Mouse (Mus musculus) embryonic facial prominence, embryonic 12.5 days (tissue): ENCODE measurements at regions not wholly inside any gene's neighbourhood (a gene's known extent, or its start where the extent isn't known, plus 50 kb on each side); places are given as distances from the start of the nearest gene placed in this dataset.

Experiments used
- ATAC-seq: fragments of 200-750 bp; cut with Nextera tagmentation; 2 replicates; pipeline ENCODE4 v1.8.0; 2017; ENCODE audit not compliant: insufficient number of reproducible peaks, insufficient read depth, low FRiP score, low TSS enrichment
- H3K27ac ChIP-seq: fragments of 300-500 bp; sonication (generic); 2 replicates; pipeline ENCODE4 v1.5.1; 2016; ENCODE audit warnings: mild to moderate bottlenecking
- H3K27me3 ChIP-seq: fragments of 300-500 bp; sonication (generic); 2 replicates; pipeline ENCODE4 v1.6.1; 2016; ENCODE audit warnings: mild to moderate bottlenecking, moderate library complexity
- H3K36me3 ChIP-seq: fragments of 300-500 bp; sonication (generic); 2 replicates; pipeline ENCODE4 v1.6.1; 2016; ENCODE audit warnings: mild to moderate bottlenecking
- H3K4me1 ChIP-seq: fragments of 300-500 bp; sonication (generic); 2 replicates; pipeline ENCODE4 v1.6.1; 2016
- H3K4me2 ChIP-seq: fragments of 300-500 bp; sonication (generic); replicated peaks from 2 replicates; pipeline ENCODE4 v1.6.1; 2016; ENCODE audit warnings: mild to moderate bottlenecking, moderate library complexity
- H3K4me3 ChIP-seq: fragments of 300-500 bp; sonication (generic); 2 replicates; pipeline ENCODE4 v1.5.1; 2016; ENCODE audit warnings: mild to moderate bottlenecking
- H3K9ac ChIP-seq: fragments of 300-500 bp; sonication (generic); 2 replicates; pipeline ENCODE4 v1.6.1; 2016; ENCODE audit warnings: mild to moderate bottlenecking, moderate library complexity
- H3K9me3 ChIP-seq: fragments of 300-500 bp; sonication (generic); 2 replicates; pipeline ENCODE4 v1.6.1; 2016; ENCODE audit warnings: mild to moderate bottlenecking, moderate library complexity
- WGBS: fragments of 180-500 bp; shearing (Covaris S2); methylation state at CpG from one replicate; pipeline ENCODE4 v1.1.7; 2016; 5-methylcytosine and 5-hydroxymethylcytosine counted together

DNA sequence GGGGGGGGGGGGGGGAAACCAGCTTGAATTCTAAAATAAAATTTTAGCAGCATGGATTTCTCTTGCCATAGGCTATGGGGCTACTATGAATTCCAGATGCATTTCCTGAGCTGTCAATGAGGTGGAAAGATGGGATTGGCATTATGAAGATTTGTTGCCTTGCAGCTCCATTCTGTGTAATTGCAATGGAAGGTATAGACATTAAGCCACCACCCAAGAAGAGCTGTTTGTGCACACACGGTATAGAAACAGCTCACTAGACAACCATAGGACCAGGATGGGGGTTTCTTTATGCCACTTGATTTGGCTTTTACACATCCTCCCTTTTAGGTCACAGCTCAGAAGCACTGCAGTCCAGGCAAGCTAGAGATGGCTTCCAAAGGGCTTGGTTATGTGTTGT lies 247.8 kb downstream of the Satb1 start:
- H3K9me3 ChIP-seq: no peaks in the 10 kb centered on the region
- ATAC-seq: no peak
- no peak overlapping the region for H3K27ac ChIP-seq
- H3K4me1 ChIP-seq: no peaks in the 10 kb centered on the region
- no peak overlapping the region for H3K9ac ChIP-seq
- H3K4me2 ChIP-seq: no peak overlapping the region
- WGBS: 66% methylated on average over 1 of the region's 1 CpGs
- no peaks in the 10 kb centered on the region for H3K36me3 ChIP-seq
- H3K27me3 ChIP-seq: no peaks in the 10 kb centered on the region
- H3K4me3 ChIP-seq: no peak overlapping the region

DNA sequence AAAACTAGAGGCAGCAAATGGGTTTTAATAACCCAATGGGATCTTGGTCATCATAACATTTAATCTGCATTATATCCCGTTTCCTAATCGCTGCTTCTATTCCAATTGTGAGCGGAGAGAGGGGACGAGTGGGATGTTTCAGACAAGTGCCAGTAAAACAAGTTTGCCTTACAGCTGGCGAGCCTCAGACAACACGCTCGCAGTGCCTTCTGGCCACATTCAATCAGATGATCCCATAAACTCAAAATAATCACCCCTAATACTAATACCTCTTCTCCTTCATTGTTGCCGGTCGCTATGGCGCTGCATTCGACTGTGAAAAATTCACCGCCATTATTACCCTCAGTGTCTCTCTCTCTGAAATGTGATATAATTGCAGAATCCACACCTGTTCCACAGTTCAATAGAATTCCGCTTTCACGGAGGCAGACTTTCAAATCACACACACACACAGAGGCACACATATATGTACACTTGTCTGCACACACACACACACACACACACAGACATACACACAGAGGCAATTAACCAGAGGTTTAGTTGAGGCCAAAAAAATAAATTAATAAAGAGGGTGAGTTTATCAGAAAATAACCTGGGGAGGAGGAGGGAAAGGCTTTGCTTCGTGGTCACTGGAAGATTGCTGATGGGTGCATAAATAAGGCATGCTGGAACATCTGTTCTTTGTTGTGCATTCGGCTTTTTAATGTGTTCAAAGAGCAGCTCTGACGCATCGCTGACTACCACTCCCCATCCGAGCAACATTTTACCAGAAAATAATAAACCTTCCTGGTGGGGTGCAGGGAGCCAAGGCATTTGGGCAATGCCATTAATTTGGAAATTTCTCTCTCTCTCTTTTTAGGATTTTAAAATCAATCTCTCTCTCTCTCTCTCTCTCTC lies 248.9 kb downstream of the Satb1 start:
- Histone ChIP-seq H3K9ac (no peak overlapping the region), H3K36me3 (no peaks in the 10 kb centered on the region), H3K4me1 (no peaks in the 10 kb centered on the region), H3K27ac (no peak overlapping the region), H3K9me3 (no peaks in the 10 kb centered on the region), H3K27me3 (no peaks in the 10 kb centered on the region), H3K4me3 (no peak overlapping the region), H3K4me2 (no peak overlapping the region)
- 70% methylated on average over 19 of the region's 19 CpGs for WGBS
- ATAC-seq: no peak

DNA sequence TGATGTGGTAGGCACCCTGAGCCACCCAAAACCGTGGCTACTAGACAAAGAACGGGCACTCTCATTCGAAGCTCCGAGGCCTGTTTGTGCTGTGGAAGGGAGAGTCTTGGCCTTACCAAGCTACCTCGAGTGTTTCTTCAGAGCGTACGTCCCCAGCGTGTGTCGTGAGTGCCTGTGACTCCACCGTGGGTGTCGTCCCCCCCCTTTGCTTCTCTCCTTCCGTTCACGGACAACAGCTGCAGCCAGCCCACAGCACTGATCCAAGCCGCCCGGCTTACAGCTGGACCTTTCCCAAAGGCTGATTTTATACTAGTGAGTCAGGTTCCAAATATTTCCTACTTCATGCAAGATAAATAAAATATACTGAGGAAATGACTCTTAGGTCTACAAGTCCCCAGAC lies 249.8 kb downstream of the Satb1 start:
- WGBS: 78% methylated on average over 15 of the region's 15 CpGs
- Histone ChIP-seq H3K9me3 (no peaks in the 10 kb centered on the region), H3K36me3 (no peaks in the 10 kb centered on the region), H3K9ac (no peak overlapping the region), H3K27me3 (no peaks in the 10 kb centered on the region), H3K4me2 (no peak overlapping the region), H3K27ac (no peak overlapping the region), H3K4me1 (no peaks in the 10 kb centered on the region), H3K4me3 (no peak overlapping the region)
- ATAC-seq: no peak

GRCm38 (mm10) chr17:51555854-51556253 lies 277.2 kb downstream of the Satb1 start:
- H3K4me2 ChIP-seq: no peak overlapping the region
- no peaks in the 10 kb centered on the region for H3K27me3 ChIP-seq
- H3K4me1 ChIP-seq: no peaks in the 10 kb centered on the region
- no peak overlapping the region for H3K4me3 ChIP-seq
- no peak overlapping the region for H3K27ac ChIP-seq
- WGBS: 82% methylated on average over 3 of the region's 3 CpGs
- H3K9ac ChIP-seq: no peak overlapping the region
- no peaks in the 10 kb centered on the region for H3K9me3 ChIP-seq
- no peaks in the 10 kb centered on the region for H3K36me3 ChIP-seq
- no peak for ATAC-seq

DNA sequence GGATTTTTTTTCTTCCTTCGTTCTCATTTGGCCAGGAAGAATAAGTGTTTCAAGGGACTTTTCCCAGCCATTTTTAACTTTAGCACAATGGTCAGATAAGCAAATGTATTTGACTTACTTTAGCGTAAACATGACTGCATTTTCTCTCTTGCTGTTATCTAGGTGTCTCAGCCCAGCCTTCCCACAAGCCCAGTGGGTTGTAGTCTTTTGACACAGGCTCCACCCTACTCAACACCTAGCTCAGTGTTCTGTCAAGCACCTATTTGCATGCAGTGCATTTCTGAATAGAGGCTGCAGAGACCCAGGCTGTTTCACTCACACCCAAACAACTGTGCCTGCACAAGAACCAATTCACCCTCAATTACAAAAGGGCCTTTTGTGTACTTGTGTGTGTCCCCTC lies 278.6 kb downstream of the Satb1 start:
- Histone ChIP-seq H3K27ac (no peak overlapping the region), H3K9ac (no peak overlapping the region), H3K4me3 (no peak overlapping the region), H3K4me1 (no peaks in the 10 kb centered on the region), H3K27me3 (no peaks in the 10 kb centered on the region), H3K4me2 (no peak overlapping the region), H3K36me3 (no peaks in the 10 kb centered on the region), H3K9me3 (no peaks in the 10 kb centered on the region)
- 82% methylated on average over 2 of the region's 2 CpGs for WGBS
- ATAC-seq: no peak

GRCm38 (mm10) chr17:51552277-51553015 lies 280.6 kb downstream of the Satb1 start:
- no peak overlapping the region for H3K9ac ChIP-seq
- no peaks in the 10 kb centered on the region for H3K36me3 ChIP-seq
- no peak for ATAC-seq
- H3K27ac ChIP-seq: no peak overlapping the region
- H3K4me3 ChIP-seq: no peak overlapping the region
- WGBS: 90% methylated on average over 5 of the region's 5 CpGs
- H3K27me3 ChIP-seq: no peaks in the 10 kb centered on the region
- no peak overlapping the region for H3K4me2 ChIP-seq
- no peaks in the 10 kb centered on the region for H3K9me3 ChIP-seq
- no peaks in the 10 kb centered on the region for H3K4me1 ChIP-seq

DNA sequence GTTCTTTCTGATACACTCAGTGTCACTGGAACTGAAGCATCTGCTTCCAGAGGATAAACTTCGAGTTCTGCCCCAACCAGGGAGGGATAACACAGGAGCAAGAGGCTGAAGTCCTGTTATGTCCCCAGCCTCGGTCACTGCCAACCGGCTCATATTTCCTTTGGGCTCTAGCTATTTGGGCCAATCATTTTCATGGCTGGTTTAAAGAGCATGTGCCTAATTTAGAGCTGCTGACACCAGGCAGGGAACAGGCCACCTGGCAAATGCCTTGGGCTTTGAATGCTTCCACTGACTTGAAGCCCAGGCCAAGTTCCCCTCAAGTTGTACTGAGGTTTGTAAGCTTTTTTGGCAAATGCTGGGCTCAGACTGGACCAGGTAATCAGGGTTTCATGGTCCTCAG lies 286.1 kb downstream of the Satb1 start:
- Histone ChIP-seq H3K27ac (no peak overlapping the region), H3K36me3 (no peaks in the 10 kb centered on the region), H3K4me2 (no peak overlapping the region), H3K9ac (no peak overlapping the region), H3K4me3 (no peak overlapping the region), H3K27me3 (no peaks in the 10 kb centered on the region), H3K4me1 (no peaks in the 10 kb centered on the region), H3K9me3 (no peaks in the 10 kb centered on the region)
- WGBS: 17% methylated on average over 3 of the region's 3 CpGs
- no peak for ATAC-seq

DNA sequence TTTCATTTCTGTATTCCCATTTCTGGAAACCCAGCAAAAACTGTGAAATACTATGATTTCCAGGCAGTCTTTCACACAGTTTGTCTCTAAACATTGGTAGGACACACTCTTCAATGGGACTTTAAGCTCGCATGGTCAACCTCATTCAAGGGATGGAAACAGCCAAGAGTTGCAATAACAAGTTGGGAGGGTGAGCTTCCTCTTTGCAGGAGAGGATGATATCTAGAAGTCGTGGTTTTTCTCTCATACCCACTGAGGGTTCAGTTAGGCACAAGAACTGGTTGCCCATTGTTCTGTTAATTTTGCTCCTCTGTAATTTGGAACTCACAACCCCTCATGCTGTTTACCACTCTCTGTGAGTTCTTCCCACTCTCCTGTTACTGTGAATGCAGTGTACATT lies 290.5 kb downstream of the Satb1 start:
- H3K4me3 ChIP-seq: no peak overlapping the region
- 77% methylated on average over 2 of the region's 2 CpGs for WGBS
- H3K36me3 ChIP-seq: no peaks in the 10 kb centered on the region
- no peak overlapping the region for H3K4me2 ChIP-seq
- H3K4me1 ChIP-seq: no peaks in the 10 kb centered on the region
- ATAC-seq: no peak
- no peaks in the 10 kb centered on the region for H3K27me3 ChIP-seq
- H3K9ac ChIP-seq: no peak overlapping the region
- H3K9me3 ChIP-seq: no peaks in the 10 kb centered on the region
- no peak overlapping the region for H3K27ac ChIP-seq

DNA sequence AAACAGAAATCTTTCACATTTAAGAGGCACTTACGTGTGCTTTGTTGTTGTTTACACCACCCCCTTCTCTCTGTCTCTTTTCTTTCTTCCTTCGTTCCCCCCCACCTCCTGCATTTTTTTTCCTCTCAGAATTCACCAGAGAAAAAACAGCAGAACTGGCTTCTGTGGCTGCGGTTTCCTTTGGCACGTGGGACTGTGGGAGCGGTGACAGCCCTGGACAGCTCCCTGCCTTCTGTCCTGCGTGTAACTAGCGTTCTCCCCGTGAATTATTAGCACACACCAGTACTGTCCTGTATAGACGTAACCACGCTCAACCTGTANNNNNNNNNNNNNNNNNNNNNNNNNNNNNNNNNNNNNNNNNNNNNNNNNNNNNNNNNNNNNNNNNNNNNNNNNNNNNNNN lies 298.4 kb downstream of the Satb1 start:
- H3K4me1 ChIP-seq: peaks cover 6% of the 10 kb centered on the region; the same call in 1 of the 2 replicates
- peak overlapping the region; percentile 22 for H3K4me3 ChIP-seq
- H3K27me3 ChIP-seq: no peaks in the 10 kb centered on the region
- ATAC-seq: no peak; the same call in 1 of the 2 replicates
- H3K27ac ChIP-seq: no peak overlapping the region
- no peaks in the 10 kb centered on the region for H3K9me3 ChIP-seq
- H3K9ac ChIP-seq: no peak overlapping the region
- WGBS: 12% methylated on average over 10 of the region's 10 CpGs
- H3K36me3 ChIP-seq: no peaks in the 10 kb centered on the region
- peak overlapping the region; percentile 45 for H3K4me2 ChIP-seq

DNA sequence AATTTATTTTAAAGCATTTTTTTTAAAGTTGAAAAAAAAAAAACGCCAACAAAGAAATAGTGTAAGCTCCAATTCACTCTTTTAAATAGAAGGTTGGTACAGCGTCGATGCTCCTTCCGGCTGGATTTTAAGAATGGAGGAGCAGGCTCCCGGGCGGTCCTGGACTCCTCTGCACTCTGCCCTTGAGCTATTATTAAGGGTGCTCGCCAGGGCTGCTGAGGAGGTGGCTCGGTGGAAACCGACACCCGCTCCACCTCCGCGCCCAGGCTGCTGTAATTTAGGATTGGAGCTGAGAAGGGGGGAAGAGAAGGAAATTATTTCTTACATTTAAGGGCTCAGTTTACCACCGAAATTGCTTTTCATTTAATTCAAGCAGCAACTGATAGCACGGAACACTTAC lies 298.8 kb downstream of the Satb1 start:
- H3K4me3 ChIP-seq: peak overlapping the region; percentile 22
- H3K9ac ChIP-seq: no peak overlapping the region

DNA sequence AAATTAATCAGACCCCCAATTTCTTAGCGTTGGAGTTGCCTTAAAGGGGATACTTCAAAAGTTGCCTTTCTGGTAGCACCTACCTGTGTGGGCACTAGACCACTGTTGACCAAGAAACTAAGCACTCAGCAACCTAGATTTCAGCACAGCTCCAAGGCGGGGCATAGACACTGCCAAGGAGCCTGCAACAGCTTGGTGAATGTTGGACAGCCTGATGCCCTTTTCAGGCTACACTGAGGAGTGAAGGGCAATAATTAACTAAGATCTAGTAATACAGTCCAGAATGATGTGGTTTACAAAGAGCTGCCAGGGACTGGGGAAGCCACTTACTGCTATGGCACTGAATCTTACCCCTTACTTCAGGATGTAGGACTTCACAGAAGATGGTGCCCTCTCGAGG lies 304.9 kb downstream of the Satb1 start:
- H3K27ac ChIP-seq: no peak overlapping the region
- no peak overlapping the region for H3K4me3 ChIP-seq
- no peak overlapping the region for H3K9ac ChIP-seq
- WGBS: 86% methylated on average over 3 of the region's 3 CpGs
- H3K4me1 ChIP-seq: peaks cover 5% of the 10 kb centered on the region; the same call in 1 of the 2 replicates
- H3K4me2 ChIP-seq: no peak overlapping the region
- no peaks in the 10 kb centered on the region for H3K27me3 ChIP-seq
- H3K36me3 ChIP-seq: no peaks in the 10 kb centered on the region
- no peaks in the 10 kb centered on the region for H3K9me3 ChIP-seq
- no peak for ATAC-seq

More for the DNA sequence above, 298.8 kb downstream of the Satb1 start:
- no peak overlapping the region for H3K27ac ChIP-seq
- H3K4me2 ChIP-seq: peak overlapping the region; percentile 45
- H3K27me3 ChIP-seq: no peaks in the 10 kb centered on the region
- no peaks in the 10 kb centered on the region for H3K36me3 ChIP-seq
- H3K9me3 ChIP-seq: no peaks in the 10 kb centered on the region
- peaks cover 6% of the 10 kb centered on the region; the same call in 1 of the 2 replicates for H3K4me1 ChIP-seq
- ATAC-seq: 0 out of 2 replicates have a peak, but pooled peaks have one; percentile 60
- WGBS: 7% methylated on average over 14 of the region's 14 CpGs

- Histone ChIP-seq H3K4me3 (no peak overlapping the region), H3K4me2 (no peak overlapping the region), H3K27me3 (no peaks in the 10 kb centered on the region), H3K9ac (no peak overlapping the region), H3K36me3 (no peaks in the 10 kb centered on the region), H3K9me3 (no peaks in the 10 kb centered on the region), H3K27ac (no peak overlapping the region), H3K4me1 (peaks cover 5% of the 10 kb centered on the region; the same call in 1 of the 2 replicates)
- WGBS: 68% methylated on average over 7 of the region's 7 CpGs
- ATAC-seq: no peak
These were observed 306.2 kb downstream of the Satb1 start for GRCm38 (mm10) chr17:51526881-51527280.
